Mouse (Mus musculus) G1E (cell line): ENCODE measurements around the gene Ndufa7. TPM values are rescaled to one million over a fixed set of nuclear protein-coding genes. Genes with fewer than 3 reads are reported as not detected.
"Not testable (repeated sequence)": the region's sequence is repeated elsewhere in the genome, so short reads cannot be mapped to it uniquely, and the experiment has no call there.

Experiments
- ATAC-seq: 2 replicates; pipeline ENCODE4 v1.8.0; 2016; ENCODE audit warnings: mild to moderate bottlenecking; ENCODE audit not compliant: insufficient number of reproducible peaks, poor library complexity, low FRiP score, severe bottlenecking; ENCODE audit errors: extremely low read depth
- DNase-seq: peaks from one replicate; pipeline ENCODE4 v3.0.0; 2012; ENCODE audit warnings: low spot score
- H3K27me3 ChIP-seq: 2 replicates; pipeline ENCODE4 v1.6.1; 2012; ENCODE audit warnings: mild to moderate bottlenecking, low read length, inconsistent platforms; ENCODE audit not compliant: insufficient read depth
- H3K36me3 ChIP-seq: replicated peaks from 2 replicates; pipeline ENCODE3; 2012; ENCODE audit warnings: mild to moderate bottlenecking, inconsistent platforms
- H3K4me1 ChIP-seq: 2 replicates; pipeline ENCODE4 v1.6.1; 2012; ENCODE audit warnings: low read depth, low read length, inconsistent platforms, mixed read lengths; ENCODE audit not compliant: insufficient read depth
- H3K4me3 ChIP-seq: 2 replicates; pipeline ENCODE4 v1.5.1; 2012; ENCODE audit warnings: low read depth, mild to moderate bottlenecking, inconsistent platforms, low read length, moderate library complexity, mixed read lengths
- H3K9me3 ChIP-seq: replicated peaks from 2 replicates; pipeline ENCODE4 v1.6.1; 2012; ENCODE audit warnings: inconsistent platforms
- CTCF ChIP-seq: IDR thresholded peaks from 2 replicates; pipeline ENCODE4 v1.5.1; 2012; ENCODE audit warnings: low read depth, low read length, inconsistent platforms, mixed read lengths
- GATA1 ChIP-seq: IDR thresholded peaks from 2 replicates; pipeline ENCODE4 v1.6.1; 2012; ENCODE audit warnings: borderline replicate concordance, low read length, inconsistent platforms, mixed read lengths
- GATA2 ChIP-seq: IDR thresholded peaks from 2 replicates; pipeline ENCODE4 v1.6.1; 2012; ENCODE audit warnings: low read depth, low read length, inconsistent platforms, borderline replicate concordance
- POLR2AphosphoS5 ChIP-seq: IDR thresholded peaks from 2 replicates; pipeline ENCODE4 v1.6.1; 2012; ENCODE audit warnings: low read depth, low read length, inconsistent platforms; ENCODE audit not compliant: insufficient replicate concordance
- TAL1 ChIP-seq: conservative IDR thresholded peaks from 2 replicates; pipeline ENCODE4 v1.6.1; 2012; ENCODE audit warnings: low read depth, low read length, inconsistent platforms, mixed read lengths
- polyA plus RNA-seq: library from polyadenylated mRNA; stranded (reverse); fragments of >175 nt; gene quantifications from 2 replicates; pipeline ENCODE4 v1.2.3, GENCODE M21; 2012
- total RNA-seq, 2 experiments: library from RNA; stranded (forward) in 1 of 2; stranded (reverse) in 1 of 2; fragments of 200-1000 nt in 1 of 2; fragments of >200 nt in 1 of 2; fragmentation: Nextera tagmentation in 1 of 2; gene quantifications; 2 replicates each; pipeline ENCODE4 v1.2.3; 2014 to 2017

Ndufa7 gene
- total and polyA plus RNA-seq, 3 experiments = 131 to 636 (median 253) TPM

GRCm38 (mm10) chr17:33816612-33817011 is 7.8 kb upstream of the Ndufa7 start:
- no peak for DNase-seq
- TF ChIP-seq CTCF (no peak), TAL1 (no peak), POLR2AphosphoS5 (no peak), GATA1 (no peak), GATA2 (no peak)
- Histone ChIP-seq H3K4me3 (peak overlapping the region; percentile 79), H3K9me3 (no peaks in the 10 kb centered on the region), H3K27me3 (peaks cover 23% of the 10 kb centered on the region), H3K36me3 (peaks cover 39% of the 10 kb centered on the region), H3K4me1 (peaks cover 43% of the 10 kb centered on the region)
- ATAC-seq = no peak

- peaks cover 51% of the 10 kb centered on the region for H3K4me1 ChIP-seq
- H3K36me3 ChIP-seq = peaks cover 47% of the 10 kb centered on the region
- peak; percentile 69 for ATAC-seq
- peaks cover 16% of the 10 kb centered on the region for H3K27me3 ChIP-seq
- H3K4me3 ChIP-seq = peak overlapping the region; percentile 79
- DNase-seq = peak; percentile 98
- TF ChIP-seq GATA2 (no peak), TAL1 (no peak), GATA1 (no peak)
- no peaks in the 10 kb centered on the region for H3K9me3 ChIP-seq
These were observed 7.0 kb upstream of the Ndufa7 start for GRCm38 (mm10) chr17:33817184-33817968.

- no peak for ATAC-seq
- TF ChIP-seq GATA2 (no peak), CTCF (no peak), POLR2AphosphoS5 (0 out of 2 replicates have a peak, but pooled peaks have one; percentile 22)
- peaks cover 54% of the 10 kb centered on the region for H3K36me3 ChIP-seq
These were observed 6.3 kb upstream of the Ndufa7 start for GRCm38 (mm10) chr17:33817969-33818643.

GRCm38 (mm10) chr17:33822436-33822959 is 1.9 kb upstream of the Ndufa7 start:
- no peaks in the 10 kb centered on the region for H3K9me3 ChIP-seq
- no peak for TF ChIP-seq GATA2
- no peak for TF ChIP-seq TAL1
- no peak for TF ChIP-seq GATA1
- no peak for TF ChIP-seq CTCF
- no peak; the same call in 1 of the 2 replicates for TF ChIP-seq POLR2AphosphoS5
- H3K4me3 ChIP-seq = peak overlapping the region; percentile 81
- no peaks in the 10 kb centered on the region for H3K27me3 ChIP-seq
- peaks cover 70% of the 10 kb centered on the region for H3K4me1 ChIP-seq
- no peak for DNase-seq
- H3K36me3 ChIP-seq = peaks cover 78% of the 10 kb centered on the region
- ATAC-seq = no peak

More at GRCm38 (mm10) chr17:33817969-33818643, 6.3 kb upstream of the Ndufa7 start:
- Histone ChIP-seq H3K4me3 (peak overlapping the region; percentile 79), H3K27me3 (peaks cover 9% of the 10 kb centered on the region), H3K9me3 (no peaks in the 10 kb centered on the region), H3K4me1 (peaks cover 58% of the 10 kb centered on the region)
- no peak for DNase-seq

GRCm38 (mm10) chr17:33823171-33823570 is 1.2 kb upstream of the Ndufa7 start:
- not testable (repeated sequence) for ATAC-seq

GRCm38 (mm10) chr17:33824997-33825330 is 592 bp downstream of the Ndufa7 start:
- ATAC-seq, H3K9me3 ChIP-seq, H3K27me3 ChIP-seq, DNase-seq: not testable (repeated sequence)
- Histone ChIP-seq H3K4me1 (peaks cover 58% of the 10 kb centered on the region), H3K4me3 (peak overlapping the region; percentile 81), H3K36me3 (peaks cover 80% of the 10 kb centered on the region)

More at GRCm38 (mm10) chr17:33823171-33823570, 1.2 kb upstream of the Ndufa7 start:
- H3K4me3 ChIP-seq = peak overlapping the region; percentile 81
- H3K9me3 ChIP-seq, DNase-seq, H3K27me3 ChIP-seq: not testable (repeated sequence)
- peaks cover 69% of the 10 kb centered on the region for H3K4me1 ChIP-seq
- H3K36me3 ChIP-seq = peaks cover 80% of the 10 kb centered on the region
